Mouse (Mus musculus) myocyte (in vitro differentiated cells): ENCODE results near the gene Ano3. TPM values are rescaled to one million over a fixed set of nuclear protein-coding genes. Genes with fewer than 3 reads are reported as not detected.
A peak's percentile ranks its signal among the peaks of the same experiment; 100 is the strongest.

Source experiments
- H3K27me3 ChIP-seq: one replicate; pipeline ENCODE4 v1.6.1; 2011; ENCODE audit not compliant: control insufficient read depth, insufficient read depth, insufficient read length
- H3K36me3 ChIP-seq: one replicate; pipeline ENCODE4 v1.6.1; 2011; ENCODE audit not compliant: control insufficient read depth, insufficient read depth
- H3K4me2 ChIP-seq: one replicate; pipeline ENCODE4 v1.6.1; 2011; ENCODE audit warnings: low read depth, control low read depth
- H3K4me3 ChIP-seq: one replicate; pipeline ENCODE4 v1.5.1; 2011; ENCODE audit warnings: mild to moderate bottlenecking, control low read depth, moderate library complexity
- H3K79me2 ChIP-seq: one replicate; pipeline ENCODE4 v1.6.1; 2011; ENCODE audit not compliant: control insufficient read depth, insufficient read depth
- H3ac ChIP-seq: one replicate; pipeline ENCODE4 v1.6.1; 2011; ENCODE audit not compliant: control insufficient read depth, insufficient read length
- CEBPB ChIP-seq: IDR thresholded peaks from 2 replicates; pipeline ENCODE4 v1.6.1; 2011; ENCODE audit warnings: mild to moderate bottlenecking, moderate library complexity; ENCODE audit not compliant: poor library complexity, insufficient read depth, severe bottlenecking
- E2F4 ChIP-seq: IDR thresholded peaks from one replicate; pipeline ENCODE4 v1.6.1; 2011; ENCODE audit warnings: mild to moderate bottlenecking, control low read depth, moderate library complexity; ENCODE audit not compliant: insufficient read depth
- MAX ChIP-seq: IDR thresholded peaks from one replicate; pipeline ENCODE4 v1.6.1; 2011; ENCODE audit warnings: low read depth, mild to moderate bottlenecking, control low read depth
- MYOD1 ChIP-seq, 3 experiments: IDR thresholded peaks; one replicate each; pipeline ENCODE4 v1.6.1; 2011; ENCODE audit warnings: control low read depth in 2 of 3, low read depth in 2 of 3, mild to moderate bottlenecking in 2 of 3, moderate library complexity in 1 of 3; ENCODE audit not compliant: insufficient read length in 2 of 3, control insufficient read depth in 1 of 3
- MYOG ChIP-seq, 3 experiments: IDR thresholded peaks; one replicate each; pipeline ENCODE4 v1.6.1; 2011; ENCODE audit warnings: control low read depth in 2 of 3, low read depth in 2 of 3, mild to moderate bottlenecking in 2 of 3; ENCODE audit not compliant: insufficient read length in 2 of 3, control insufficient read depth in 1 of 3, insufficient read depth in 1 of 3
- POLR2A ChIP-seq: IDR thresholded peaks from one replicate; pipeline ENCODE4 v1.6.1; 2011; ENCODE audit warnings: low read depth, mild to moderate bottlenecking, control low read depth, moderate library complexity; ENCODE audit not compliant: insufficient read length
- POLR2AphosphoS2 ChIP-seq: IDR thresholded peaks from one replicate; pipeline ENCODE4 v1.6.1; 2011; ENCODE audit warnings: low read depth, control low read depth; ENCODE audit not compliant: insufficient read length
- REST ChIP-seq: IDR thresholded peaks from one replicate; pipeline ENCODE4 v1.6.1; 2011; ENCODE audit warnings: mild to moderate bottlenecking, control low read depth, moderate library complexity; ENCODE audit not compliant: insufficient read depth, insufficient read length
- SRF ChIP-seq: IDR thresholded peaks from one replicate; pipeline ENCODE4 v1.6.1; 2011; ENCODE audit warnings: low read depth; ENCODE audit not compliant: control insufficient read depth, insufficient read length
- TCF12 ChIP-seq: IDR thresholded peaks from one replicate; pipeline ENCODE4 v1.6.1; 2011; ENCODE audit warnings: mild to moderate bottlenecking, control low read depth; ENCODE audit not compliant: poor library complexity, insufficient read depth, severe bottlenecking
- TCF3 ChIP-seq: IDR thresholded peaks from one replicate; pipeline ENCODE4 v1.6.1; 2011; ENCODE audit warnings: low read depth, control low read depth; ENCODE audit not compliant: insufficient read length
- USF1 ChIP-seq: IDR thresholded peaks from one replicate; pipeline ENCODE4 v1.6.1; 2011; ENCODE audit warnings: low read depth, mild to moderate bottlenecking, control low read depth, moderate library complexity
- polyA plus RNA-seq: library from polyadenylated mRNA; unstranded; fragments of >200 nt; fragmentation: generic; extraction: Trizol; gene quantifications from one replicate; pipeline ENCODE4 v1.2.1, GENCODE M21; 2012; ENCODE audit warnings: missing spikeins

Ano3 gene
- polyA plus RNA-seq, 1 experiment = 0.05 TPM

GRCm38 (mm10) chr2:110816189-110816588 lies 134.5 kb downstream of the Ano3 start:
- Histone ChIP-seq H3K4me3 (no peak overlapping the region), H3K27me3 (no peaks in the 10 kb centered on the region), H3K36me3 (no peaks in the 10 kb centered on the region), H3ac (no peak overlapping the region), H3K79me2 (no peaks in the 10 kb centered on the region), H3K4me2 (no peak overlapping the region)
- no peak for TF ChIP-seq CEBPB
- no peak for TF ChIP-seq TCF3
- TF ChIP-seq E2F4 = no peak
- no peak for TF ChIP-seq MYOG (IDR thresholded peaks at IDR 0.05; ENCODE audit: control insufficient read depth in 1 of 3, insufficient read depth in 1 of 3, insufficient read length in 2 of 3, low read depth in 2 of 3)
- TF ChIP-seq POLR2AphosphoS2 = no peak
- TF ChIP-seq MYOD1 (IDR thresholded peaks at IDR 0.05; ENCODE audit: control insufficient read depth in 1 of 3, insufficient read length in 2 of 3, low read depth in 2 of 3) = no peak
- TF ChIP-seq MAX = no peak
- no peak for TF ChIP-seq TCF12
- no peak for TF ChIP-seq SRF
- no peak for TF ChIP-seq POLR2A
- no peak for TF ChIP-seq REST
- no peak for TF ChIP-seq USF1

GRCm38 (mm10) chr2:110814964-110815363 lies 135.8 kb downstream of the Ano3 start:
- H3K27me3 ChIP-seq = no peaks in the 10 kb centered on the region
- TF ChIP-seq TCF3 (no peak), MAX (no peak)
- no peak overlapping the region for H3ac ChIP-seq
- H3K36me3 ChIP-seq = no peaks in the 10 kb centered on the region
- H3K4me3 ChIP-seq = no peak overlapping the region
- H3K4me2 ChIP-seq = no peak overlapping the region
- no peaks in the 10 kb centered on the region for H3K79me2 ChIP-seq

GRCm38 (mm10) chr2:110806302-110807093 lies 144.2 kb downstream of the Ano3 start:
- H3K4me3 ChIP-seq = no peak overlapping the region
- no peak overlapping the region for H3K4me2 ChIP-seq
- TF ChIP-seq CEBPB (no peak), E2F4 (no peak), POLR2A (no peak), MYOG (IDR thresholded peaks at IDR 0.05; ENCODE audit: control insufficient read depth in 1 of 3, insufficient read depth in 1 of 3, insufficient read length in 2 of 3, low read depth in 2 of 3) (no peak), REST (no peak), TCF3 (no peak), MYOD1 (IDR thresholded peaks at IDR 0.05; ENCODE audit: control insufficient read depth in 1 of 3, insufficient read length in 2 of 3, low read depth in 2 of 3) (no peak), SRF (no peak), USF1 (no peak)
- no peaks in the 10 kb centered on the region for H3K36me3 ChIP-seq
- no peak overlapping the region for H3ac ChIP-seq
- H3K27me3 ChIP-seq = no peaks in the 10 kb centered on the region
- no peaks in the 10 kb centered on the region for H3K79me2 ChIP-seq

- Histone ChIP-seq H3K4me3 (no peak overlapping the region), H3K4me2 (peak overlapping the region; percentile 59), H3K36me3 (no peaks in the 10 kb centered on the region), H3K79me2 (no peaks in the 10 kb centered on the region), H3K27me3 (no peaks in the 10 kb centered on the region), H3ac (no peak overlapping the region)
- TF ChIP-seq POLR2AphosphoS2 (no peak), SRF (no peak), USF1 (no peak), TCF3 (no peak), MYOG (IDR thresholded peaks at IDR 0.05; ENCODE audit: control insufficient read depth in 1 of 3, insufficient read depth in 1 of 3, insufficient read length in 2 of 3, low read depth in 2 of 3) (peak in 2 of 3 experiments; percentile 40 to 68), POLR2A (no peak), CEBPB (peak; percentile 66; the same call in 1 of the 2 replicates), MYOD1 (IDR thresholded peaks at IDR 0.05; ENCODE audit: control insufficient read depth in 1 of 3, insufficient read length in 2 of 3, low read depth in 2 of 3) (peak in 1 of 3 experiments; percentile 59)
Measured at GRCm38 (mm10) chr2:110795928-110796327, 154.8 kb downstream of the Ano3 start.

- Histone ChIP-seq H3K36me3 (no peaks in the 10 kb centered on the region), H3K79me2 (no peaks in the 10 kb centered on the region), H3ac (no peak overlapping the region), H3K27me3 (no peaks in the 10 kb centered on the region), H3K4me2 (peak overlapping the region; percentile 59), H3K4me3 (no peak overlapping the region)
- no peak for TF ChIP-seq TCF12
- no peak for TF ChIP-seq SRF
- no peak for TF ChIP-seq MYOG (IDR thresholded peaks at IDR 0.05; ENCODE audit: control insufficient read depth in 1 of 3, insufficient read depth in 1 of 3, insufficient read length in 2 of 3, low read depth in 2 of 3)
- TF ChIP-seq MYOD1 (IDR thresholded peaks at IDR 0.05; ENCODE audit: control insufficient read depth in 1 of 3, insufficient read length in 2 of 3, low read depth in 2 of 3) = no peak
- no peak for TF ChIP-seq CEBPB
- TF ChIP-seq MAX = no peak
Measured at GRCm38 (mm10) chr2:110795433-110795832, 155.3 kb downstream of the Ano3 start.
